Mouse (Mus musculus) lung, adult 2 months (tissue): ENCODE results near the gene Dennd2a.

Experiments
- CTCF ChIP-seq: fragments of 200-500 bp; IDR thresholded peaks from 2 replicates; pipeline ENCODE4 v1.5.1; 2011; ENCODE audit warnings: mild to moderate bottlenecking, low read length, control low read depth; ENCODE audit not compliant: insufficient read depth
- POLR2A ChIP-seq: fragments of 200-500 bp; IDR thresholded peaks from 2 replicates; pipeline ENCODE4 v1.6.1; 2011; ENCODE audit warnings: low read depth, mild to moderate bottlenecking, control low read depth, low read length, borderline replicate concordance; ENCODE audit errors: extremely low read depth

DNA sequence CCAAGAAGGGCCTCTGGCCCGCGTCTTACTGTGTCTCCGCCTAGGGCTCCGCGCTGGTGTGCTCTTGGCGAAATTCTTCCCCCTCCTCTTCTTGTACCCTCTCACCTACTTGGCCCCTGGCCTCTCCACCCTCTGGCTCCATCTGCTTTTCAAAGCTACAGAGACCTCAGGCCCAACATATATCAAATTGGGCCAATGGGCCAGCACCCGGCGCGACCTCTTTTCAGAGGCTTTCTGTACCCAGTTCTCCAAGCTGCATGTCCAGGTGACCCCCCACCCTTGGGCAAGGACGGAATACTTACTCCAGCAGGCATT is 16.8 kb upstream of the Dennd2a start:
- TF ChIP-seq POLR2A (no peak), CTCF (no peak)
